Mouse (Mus musculus) embryonic facial prominence, embryonic 11.5 days (tissue): ENCODE results near the gene Pde3a. TPM values are rescaled to one million over a fixed set of nuclear protein-coding genes. Genes with fewer than 3 reads are reported as not detected.

Experiments
- ATAC-seq: fragments of 200-750 bp; cut with Nextera tagmentation; replicated peaks from 2 replicates; pipeline ENCODE4 v1.8.0; 2017; ENCODE audit warnings: low read depth; ENCODE audit not compliant: insufficient number of reproducible peaks, low FRiP score, low TSS enrichment
- DNase-seq: peaks from one replicate; pipeline ENCODE4 v3.0.0-alpha.2; 2015; ENCODE audit warnings: low spot score
- H3K27ac ChIP-seq: fragments of 300-500 bp; sonication (generic); replicated peaks from 2 replicates; pipeline ENCODE4 v1.5.1; 2014; ENCODE audit warnings: mild to moderate bottlenecking, low read depth, low read length, control low read depth
- H3K27me3 ChIP-seq: fragments of 300-500 bp; sonication (generic); 2 replicates; pipeline ENCODE4 v1.6.1; 2014; ENCODE audit warnings: mild to moderate bottlenecking, low read length, moderate library complexity, mixed read lengths; ENCODE audit not compliant: control insufficient read depth, insufficient read depth
- H3K36me3 ChIP-seq: fragments of 300-500 bp; sonication (generic); replicated peaks from 2 replicates; pipeline ENCODE4 v1.6.1; 2014; ENCODE audit warnings: low read depth, mild to moderate bottlenecking, low read length, moderate library complexity, mixed read lengths; ENCODE audit not compliant: control insufficient read depth, insufficient read depth
- H3K4me1 ChIP-seq: fragments of 300-500 bp; sonication (generic); 2 replicates; pipeline ENCODE4 v1.6.1; 2014; ENCODE audit warnings: low read length, mixed read lengths; ENCODE audit not compliant: control insufficient read depth, insufficient read depth
- H3K4me2 ChIP-seq: fragments of 300-500 bp; sonication (generic); 2 replicates; pipeline ENCODE4 v1.6.1; 2014; ENCODE audit warnings: low read depth, mild to moderate bottlenecking, control low read depth, low read length, moderate library complexity
- H3K4me3 ChIP-seq: fragments of 300-500 bp; sonication (generic); 2 replicates; pipeline ENCODE4 v1.5.1; 2014; ENCODE audit warnings: low read depth, low read length, control low read depth
- H3K9ac ChIP-seq: fragments of 300-500 bp; sonication (generic); replicated peaks from 2 replicates; pipeline ENCODE4 v1.6.1; 2014; ENCODE audit warnings: mild to moderate bottlenecking, control low read depth, low read length
- H3K9me3 ChIP-seq: fragments of 300-500 bp; sonication (generic); replicated peaks from 2 replicates; pipeline ENCODE4 v1.6.1; 2016; ENCODE audit warnings: mild to moderate bottlenecking, low read length, inconsistent platforms, mixed read lengths; ENCODE audit not compliant: control insufficient read depth
- WGBS: fragments of 180-500 bp; shearing (Covaris S2); extraction: QIAGEN DNeasy Blood & Tissue Kit; methylation state at CpG from one replicate; pipeline ENCODE4 v1.1.7; 2014; 5-methylcytosine and 5-hydroxymethylcytosine counted together
- polyA plus RNA-seq: library from polyadenylated mRNA; unstranded; fragments of >200 nt; fragmentation: Nextera tagmentation; extraction: Ambion mirVana; gene quantifications from 2 replicates; pipeline ENCODE4 v1.2.1, GENCODE M21; 2014

Pde3a gene
- polyA plus RNA-seq: 2.8 and 3.9 TPM in 2 replicates

- Histone ChIP-seq H3K4me3 (peak within 1 kb of the TSS; percentile 61), H3K4me1 (no peaks in the 10 kb centered on the region), H3K4me2 (peak within 1 kb of the TSS; percentile 94), H3K9ac (peak within 1 kb of the TSS; percentile 71), H3K36me3 (no peaks in the 10 kb centered on the region), H3K9me3 (no peaks in the 10 kb centered on the region), H3K27me3 (no peaks in the 10 kb centered on the region), H3K27ac (0 out of 2 replicates have a peak within 1 kb of the TSS, but pooled peaks have one; percentile 17)
- DNase-seq (peak; percentile 49), ATAC-seq (peak; percentile 44; the same call in 1 of the 2 replicates)
- WGBS: under 1% methylated on average over 26 of the region's 28 CpGs
Observed at GRCm38 (mm10) chr6:141248691-141249584, at the start of gene Pde3a. Gene Pde3a (plus strand): TSS chr6:141249269.

DNA sequence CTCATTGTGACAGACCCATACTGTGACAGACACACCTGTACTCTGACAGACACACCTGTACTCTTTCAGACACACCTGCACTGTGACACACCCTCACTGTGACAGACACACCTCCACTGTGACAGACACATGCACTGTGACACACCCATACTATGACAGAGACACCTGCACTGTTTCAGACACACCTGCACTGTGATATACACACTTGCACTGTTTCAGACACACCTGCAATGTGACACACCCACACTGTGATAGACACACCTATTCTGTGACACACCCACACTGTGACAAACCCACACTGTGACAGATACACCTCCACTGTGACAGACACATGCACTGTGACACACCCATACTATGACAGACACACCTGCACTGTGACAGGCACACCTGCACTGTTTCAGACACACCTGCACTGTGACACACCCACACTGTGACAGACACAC lies 48.9 kb upstream of the Pde3a start:
- Histone ChIP-seq H3K4me1 (no peaks in the 10 kb centered on the region), H3K27ac (no peak overlapping the region), H3K4me2 (no peak overlapping the region), H3K4me3 (no peak overlapping the region), H3K36me3 (no peaks in the 10 kb centered on the region), H3K27me3 (no peaks in the 10 kb centered on the region), H3K9ac (no peak overlapping the region), H3K9me3 (no peaks in the 10 kb centered on the region)
- ATAC-seq (peak; percentile 65), DNase-seq (no peak)

DNA sequence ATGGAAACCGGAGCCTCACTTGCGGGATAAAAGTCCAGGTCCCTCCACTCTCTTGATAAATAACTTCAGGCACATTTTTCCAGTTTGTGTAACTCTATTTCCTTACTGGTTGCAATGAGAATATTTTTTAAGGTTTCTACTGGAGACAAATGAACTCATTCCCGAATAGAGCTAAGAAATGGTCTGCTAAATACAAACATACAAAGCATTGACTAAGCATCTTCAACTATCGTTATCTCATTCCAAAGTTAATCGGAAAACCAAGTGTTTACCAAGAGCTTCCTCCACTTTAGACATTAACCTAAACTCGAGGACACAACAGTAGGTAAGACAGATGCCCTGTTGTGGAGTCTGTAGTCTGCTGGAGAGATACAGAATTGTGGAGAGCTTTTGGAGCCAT lies 41.5 kb upstream of the Pde3a start:
- Histone ChIP-seq H3K27ac (no peak overlapping the region), H3K9me3 (no peaks in the 10 kb centered on the region), H3K9ac (no peak overlapping the region), H3K36me3 (no peaks in the 10 kb centered on the region), H3K4me1 (no peaks in the 10 kb centered on the region), H3K27me3 (no peaks in the 10 kb centered on the region), H3K4me3 (no peak overlapping the region), H3K4me2 (no peak overlapping the region)
- 83% methylated on average over 6 of the region's 6 CpGs for WGBS
- ATAC-seq (no peak), DNase-seq (no peak)

- Histone ChIP-seq H3K27me3 (no peaks in the 10 kb centered on the region), H3K27ac (no peak overlapping the region), H3K36me3 (no peaks in the 10 kb centered on the region), H3K4me3 (no peak overlapping the region), H3K9ac (no peak overlapping the region), H3K4me2 (no peak overlapping the region), H3K9me3 (no peaks in the 10 kb centered on the region), H3K4me1 (no peaks in the 10 kb centered on the region)
- no peak for DNase-seq
- ATAC-seq: no peak
- WGBS: 83% methylated on average over 1 of the region's 1 CpGs
Observed at GRCm38 (mm10) chr6:141208283-141208872, 40.7 kb upstream of the Pde3a start.

- no peaks in the 10 kb centered on the region for H3K36me3 ChIP-seq
- no peaks in the 10 kb centered on the region for H3K4me1 ChIP-seq
- H3K4me2 ChIP-seq: no peak overlapping the region
- no peak overlapping the region for H3K4me3 ChIP-seq
- no peaks in the 10 kb centered on the region for H3K9me3 ChIP-seq
- H3K27ac ChIP-seq: no peak overlapping the region
- H3K27me3 ChIP-seq: no peaks in the 10 kb centered on the region
- H3K9ac ChIP-seq: no peak overlapping the region
- no peak for ATAC-seq
- DNase-seq: no peak
- 87% methylated on average over 3 of the region's 3 CpGs for WGBS
Observed at GRCm38 (mm10) chr6:141210021-141210420, 39.0 kb upstream of the Pde3a start.

DNA sequence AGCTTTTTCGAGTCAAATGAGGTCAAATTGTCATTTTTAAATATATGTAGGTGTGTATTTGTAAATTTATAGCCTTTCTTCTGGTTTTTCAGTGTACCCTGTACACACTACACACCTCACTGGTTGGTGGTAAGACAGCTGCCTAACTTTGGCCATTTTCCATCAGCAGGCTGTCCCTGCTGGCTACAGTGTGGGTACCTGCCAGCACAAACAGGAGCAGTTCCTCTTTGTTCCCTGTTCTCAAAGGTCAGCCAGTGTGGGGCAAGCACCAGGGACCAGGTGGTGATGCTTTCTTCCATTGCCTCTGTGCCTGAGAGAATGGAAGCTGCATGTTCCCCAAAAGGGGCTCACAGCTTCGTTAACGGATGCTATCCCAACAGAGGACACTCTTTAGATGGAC lies 28.0 kb upstream of the Pde3a start:
- no peaks in the 10 kb centered on the region for H3K4me1 ChIP-seq
- H3K27me3 ChIP-seq: no peaks in the 10 kb centered on the region
- no peak for ATAC-seq
- 71% methylated on average over 3 of the region's 3 CpGs for WGBS
- no peak overlapping the region for H3K4me3 ChIP-seq
- no peaks in the 10 kb centered on the region for H3K36me3 ChIP-seq
- no peaks in the 10 kb centered on the region for H3K9me3 ChIP-seq
- H3K27ac ChIP-seq: no peak overlapping the region
- H3K4me2 ChIP-seq: no peak overlapping the region
- no peak overlapping the region for H3K9ac ChIP-seq
- DNase-seq: no peak

- Histone ChIP-seq H3K4me2 (no peak overlapping the region), H3K9ac (no peak overlapping the region), H3K9me3 (no peaks in the 10 kb centered on the region), H3K36me3 (no peaks in the 10 kb centered on the region), H3K4me1 (no peaks in the 10 kb centered on the region), H3K27me3 (no peaks in the 10 kb centered on the region), H3K27ac (no peak overlapping the region), H3K4me3 (no peak overlapping the region)
- DNase-seq: no peak
- no peak for ATAC-seq
- 83% methylated on average over 15 of the region's 15 CpGs for WGBS
Observed at GRCm38 (mm10) chr6:141226851-141227657, 22.0 kb upstream of the Pde3a start.
